Mouse (Mus musculus): Measurements from ENCODE around the gene Lingo1. TPM values are rescaled to one million over a fixed set of nuclear protein-coding genes. Genes with fewer than 3 reads are reported as not detected.

Gene Lingo1
- polyA plus RNA-seq, 1 experiment from 2014 or later = 6.7 TPM

DNA sequence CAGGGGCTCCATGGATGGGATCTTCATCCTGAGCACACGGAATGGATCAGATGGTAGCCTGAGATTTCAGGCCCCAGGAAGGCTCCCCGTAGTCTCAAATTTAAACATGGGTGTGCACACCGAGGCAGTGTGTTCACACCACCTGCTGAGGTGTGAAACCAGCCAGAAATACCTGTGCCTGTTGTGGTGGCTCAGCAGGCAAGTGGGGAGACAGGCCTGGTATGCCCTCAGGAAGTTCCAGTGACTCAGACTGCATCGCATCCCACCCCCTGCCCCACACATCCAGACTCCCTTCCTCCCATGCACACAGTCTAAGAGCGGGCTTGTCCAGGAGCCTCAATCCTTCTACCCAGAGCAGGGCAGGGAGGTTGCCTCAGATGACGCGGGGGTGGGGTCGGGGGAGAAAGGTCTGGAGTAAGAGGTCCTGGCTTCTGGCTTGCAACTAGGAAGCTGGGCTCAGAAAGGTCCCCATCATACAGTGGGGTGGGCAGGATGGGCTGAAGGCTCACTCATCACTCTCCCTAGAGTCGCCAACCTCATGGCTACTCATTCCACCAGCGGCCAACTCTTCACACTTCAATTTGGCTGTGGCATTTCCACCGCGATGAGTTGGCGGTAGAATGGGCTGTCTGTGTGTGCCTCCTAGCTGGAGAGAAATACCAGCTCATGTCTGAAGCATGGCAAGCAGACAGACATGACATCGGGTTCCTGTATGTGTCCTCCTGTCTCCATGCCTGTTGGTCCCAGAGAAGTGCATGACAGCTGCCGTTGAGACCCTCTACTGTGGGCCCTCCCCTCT, 149.8 kb downstream of the Lingo1 start:
- 90% methylated on average over 15 of the region's 15 CpGs for WGBS
- no peak overlapping the region for H3K4me2 ChIP-seq (replicated peaks; ENCODE audit: low read depth, low read length)
- DNase-seq (ENCODE audit: low spot score) (no peak), ATAC-seq (ENCODE audit: low FRiP score) (no peak)
- H3K4me1 ChIP-seq (replicated peaks; ENCODE audit: control insufficient read depth, insufficient read depth, low read length) = no peaks in the 10 kb centered on the region
- H3K36me3 ChIP-seq (ENCODE audit: control insufficient read depth, insufficient read depth, low read length) = no peaks in the 10 kb centered on the region
- no peaks in the 10 kb centered on the region for H3K9me3 ChIP-seq (ENCODE audit: control insufficient read depth, low read length)
- H3K27me3 ChIP-seq (ENCODE audit: control insufficient read depth, insufficient read depth, low read length) = no peaks in the 10 kb centered on the region
- H3K4me3 ChIP-seq (ENCODE audit: low read depth, low read length) = no peak overlapping the region
- no peak overlapping the region for H3K9ac ChIP-seq (ENCODE audit: low read depth, low read length)
- no peak overlapping the region for H3K27ac ChIP-seq (ENCODE audit: low read depth, low read length)

DNA sequence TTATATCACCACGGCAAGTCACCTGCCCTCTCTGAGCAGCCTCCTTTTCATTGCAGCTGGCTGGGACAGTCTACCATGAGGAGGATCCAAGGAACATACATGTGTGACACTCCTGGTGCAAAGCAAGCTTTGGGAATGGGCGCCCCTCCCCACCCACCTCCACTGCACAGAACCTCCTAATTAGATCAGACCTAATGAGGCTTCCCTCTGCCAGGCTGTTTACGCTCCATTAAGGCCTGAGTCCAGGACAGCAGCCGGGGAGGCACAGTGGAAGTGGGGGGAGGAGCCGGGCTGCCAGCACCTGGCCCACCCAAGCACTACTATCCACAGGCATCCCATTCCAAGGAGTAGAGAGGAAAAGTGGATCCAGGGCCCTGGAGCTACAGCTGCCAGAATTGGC, 152.8 kb downstream of the Lingo1 start:
- Histone ChIP-seq H3K4me2 (replicated peaks; ENCODE audit: low read depth, low read length) (no peak overlapping the region), H3K27me3 (ENCODE audit: control insufficient read depth, insufficient read depth, low read length) (no peaks in the 10 kb centered on the region), H3K9ac (ENCODE audit: low read depth, low read length) (no peak overlapping the region), H3K4me3 (ENCODE audit: low read depth, low read length) (no peak overlapping the region), H3K36me3 (ENCODE audit: control insufficient read depth, insufficient read depth, low read length) (no peaks in the 10 kb centered on the region), H3K27ac (ENCODE audit: low read depth, low read length) (no peak overlapping the region), H3K4me1 (replicated peaks; ENCODE audit: control insufficient read depth, insufficient read depth, low read length) (no peaks in the 10 kb centered on the region), H3K9me3 (ENCODE audit: control insufficient read depth, low read length) (no peaks in the 10 kb centered on the region)
- 53% methylated on average over 5 of the region's 5 CpGs for WGBS
- ATAC-seq (ENCODE audit: low FRiP score) = peak; percentile 53
- no peak for DNase-seq (ENCODE audit: low spot score)

DNA sequence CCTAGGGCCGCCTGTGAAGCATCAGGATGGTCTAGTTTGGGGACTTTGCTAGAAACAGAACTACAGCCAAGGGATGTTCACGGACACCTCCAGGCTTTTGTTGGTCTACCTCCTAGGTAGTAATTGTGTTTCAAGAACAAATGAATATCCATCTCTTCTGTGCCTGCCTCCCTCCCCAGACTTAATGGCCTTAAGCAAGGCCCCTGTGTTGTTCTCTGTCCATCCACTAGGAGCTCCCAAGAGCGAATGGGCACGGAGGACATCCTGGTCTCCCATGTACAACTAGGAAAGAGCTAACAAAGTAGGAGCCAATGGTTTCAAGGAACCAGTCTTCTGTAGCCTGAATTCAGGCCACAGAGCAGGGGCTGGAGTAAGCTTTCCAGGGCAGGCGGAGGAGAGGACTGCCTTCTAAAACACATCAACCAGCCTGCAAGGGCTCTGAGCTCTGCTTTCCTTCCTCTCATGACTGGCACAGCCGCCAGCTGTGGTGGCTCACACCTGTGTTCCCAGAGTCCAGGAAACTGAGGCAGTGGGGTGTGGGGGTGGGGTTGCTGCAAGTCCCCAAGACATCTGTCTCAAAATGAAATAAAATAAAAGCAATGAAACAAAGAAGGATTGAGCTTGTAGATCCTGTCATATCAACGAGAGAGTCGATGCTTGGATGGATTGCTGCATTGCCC, 157.9 kb downstream of the Lingo1 start:
- Histone ChIP-seq H3K9me3 (ENCODE audit: control insufficient read depth, low read length) (no peaks in the 10 kb centered on the region), H3K4me3 (ENCODE audit: low read depth, low read length) (no peak overlapping the region), H3K4me2 (replicated peaks; ENCODE audit: low read depth, low read length) (no peak overlapping the region), H3K27me3 (ENCODE audit: control insufficient read depth, insufficient read depth, low read length) (peaks cover 27% of the 10 kb centered on the region), H3K9ac (ENCODE audit: low read depth, low read length) (no peak overlapping the region), H3K27ac (ENCODE audit: low read depth, low read length) (no peak overlapping the region), H3K4me1 (replicated peaks; ENCODE audit: control insufficient read depth, insufficient read depth, low read length) (no peaks in the 10 kb centered on the region; the same call in 1 of the 2 replicates), H3K36me3 (ENCODE audit: control insufficient read depth, insufficient read depth, low read length) (no peaks in the 10 kb centered on the region)
- ATAC-seq (ENCODE audit: low FRiP score) (no peak), DNase-seq (ENCODE audit: low spot score) (peak; percentile 57)
- WGBS = 56% methylated on average over 8 of the region's 8 CpGs

DNA sequence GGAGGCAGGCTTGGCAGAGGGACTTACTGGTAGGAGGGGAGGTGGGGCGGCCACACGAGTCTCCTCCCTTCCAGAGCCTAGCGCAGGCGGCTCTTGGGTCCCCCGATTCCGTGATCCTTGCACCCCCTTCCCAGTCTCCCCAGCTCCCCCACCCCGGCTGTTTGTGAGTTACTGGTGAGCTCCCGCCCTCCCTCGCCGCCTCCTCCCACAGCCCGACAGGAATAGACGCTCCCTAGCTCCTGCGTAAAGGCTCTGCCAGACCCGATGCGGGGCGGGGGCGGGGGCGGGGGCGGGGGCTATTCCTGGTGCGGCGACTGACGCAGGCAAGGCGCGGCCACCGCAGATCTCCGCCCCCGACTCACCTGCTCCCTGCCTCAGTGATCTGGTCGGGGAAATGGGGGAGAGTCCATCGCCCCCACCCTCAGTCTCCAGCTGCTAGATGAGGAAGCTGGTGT, 158.8 kb downstream of the Lingo1 start:
- DNase-seq (ENCODE audit: low spot score) (no peak), ATAC-seq (ENCODE audit: low FRiP score) (no peak)
- Histone ChIP-seq H3K36me3 (ENCODE audit: control insufficient read depth, insufficient read depth, low read length) (no peaks in the 10 kb centered on the region), H3K9ac (ENCODE audit: low read depth, low read length) (no peak overlapping the region), H3K27me3 (ENCODE audit: control insufficient read depth, insufficient read depth, low read length) (peaks cover 27% of the 10 kb centered on the region), H3K4me3 (ENCODE audit: low read depth, low read length) (no peak overlapping the region), H3K4me1 (replicated peaks; ENCODE audit: control insufficient read depth, insufficient read depth, low read length) (no peaks in the 10 kb centered on the region; the same call in 1 of the 2 replicates), H3K4me2 (replicated peaks; ENCODE audit: low read depth, low read length) (0 out of 2 replicates have a peak overlapping the region, but pooled peaks have one; percentile 14), H3K9me3 (ENCODE audit: control insufficient read depth, low read length) (no peaks in the 10 kb centered on the region), H3K27ac (ENCODE audit: low read depth, low read length) (no peak overlapping the region)
- under 1% methylated on average over 16 of the region's 29 CpGs for whole genome bisulfite sequencing

DNA sequence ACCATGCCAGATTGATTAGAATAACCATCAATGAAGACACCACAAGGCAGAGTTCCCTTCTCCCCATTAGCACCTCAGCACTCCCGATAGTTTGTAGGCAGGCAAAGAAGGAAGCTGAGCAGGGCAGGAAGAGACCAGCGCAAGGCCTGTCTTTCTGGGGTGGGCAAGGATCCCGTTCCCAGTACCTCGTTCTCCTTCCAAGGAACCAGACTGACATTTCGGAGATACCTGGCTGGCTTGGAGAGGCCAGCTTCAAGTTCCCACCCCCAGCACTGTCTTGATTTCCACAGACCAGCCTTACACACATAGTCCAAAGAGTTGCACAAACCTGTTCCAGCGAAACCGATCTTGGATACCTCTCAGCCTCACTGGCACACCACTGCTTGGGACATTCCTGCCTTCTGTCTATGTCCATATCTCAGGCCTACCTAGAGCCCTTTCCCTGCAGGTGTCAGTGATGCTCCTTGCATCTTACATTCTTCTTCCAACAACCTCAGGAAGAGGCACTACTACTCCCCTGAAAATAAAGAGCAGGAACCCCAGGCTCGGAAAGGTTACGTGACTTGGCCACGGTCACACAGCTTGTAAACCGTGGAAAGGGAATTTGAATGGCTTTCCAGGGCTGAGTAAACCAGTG, 159.4 kb downstream of the Lingo1 start:
- Histone ChIP-seq H3K27me3 (ENCODE audit: control insufficient read depth, insufficient read depth, low read length) (peaks cover 27% of the 10 kb centered on the region), H3K4me3 (ENCODE audit: low read depth, low read length) (no peak overlapping the region), H3K9me3 (ENCODE audit: control insufficient read depth, low read length) (no peaks in the 10 kb centered on the region), H3K9ac (ENCODE audit: low read depth, low read length) (no peak overlapping the region), H3K4me2 (replicated peaks; ENCODE audit: low read depth, low read length) (no peak overlapping the region), H3K4me1 (replicated peaks; ENCODE audit: control insufficient read depth, insufficient read depth, low read length) (no peaks in the 10 kb centered on the region; the same call in 1 of the 2 replicates), H3K36me3 (ENCODE audit: control insufficient read depth, insufficient read depth, low read length) (no peaks in the 10 kb centered on the region), H3K27ac (ENCODE audit: low read depth, low read length) (no peak overlapping the region)
- no peak for DNase-seq (ENCODE audit: low spot score)
- no peak for ATAC-seq (ENCODE audit: low FRiP score)
- 49% methylated on average over 11 of the region's 11 CpGs for WGBS

DNA sequence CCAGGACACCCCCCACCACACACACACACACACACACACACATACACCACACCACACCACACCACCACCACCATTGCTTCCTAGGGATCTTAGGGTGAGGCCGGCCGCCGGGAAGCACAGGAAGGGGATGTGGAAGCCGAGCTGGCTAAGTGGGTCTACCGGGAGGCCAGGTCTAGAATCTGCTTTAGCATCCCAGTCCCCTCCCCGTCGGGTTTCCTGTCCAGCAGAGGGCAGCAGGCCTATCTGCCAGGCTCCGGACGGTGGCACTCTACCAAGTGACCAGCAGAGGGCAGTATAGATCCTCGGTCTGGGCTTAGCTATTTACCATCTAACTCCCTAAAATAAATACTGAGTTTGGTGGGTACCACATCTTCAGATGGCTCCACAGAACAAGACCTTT, 160.1 kb downstream of the Lingo1 start:
- 0% methylated on average over 10 of the region's 10 CpGs for WGBS
- ATAC-seq (ENCODE audit: low FRiP score) (peak; percentile 52), DNase-seq (ENCODE audit: low spot score) (peak; percentile 95)
- Histone ChIP-seq H3K4me3 (ENCODE audit: low read depth, low read length) (peak overlapping the region; percentile 73), H3K4me1 (replicated peaks; ENCODE audit: control insufficient read depth, insufficient read depth, low read length) (no peaks in the 10 kb centered on the region; the same call in 1 of the 2 replicates), H3K27ac (ENCODE audit: low read depth, low read length) (peak overlapping the region; percentile 73; the same call in 1 of the 2 replicates), H3K36me3 (ENCODE audit: control insufficient read depth, insufficient read depth, low read length) (no peaks in the 10 kb centered on the region), H3K27me3 (ENCODE audit: control insufficient read depth, insufficient read depth, low read length) (peaks cover 27% of the 10 kb centered on the region), H3K4me2 (replicated peaks; ENCODE audit: low read depth, low read length) (peak overlapping the region; percentile 97), H3K9ac (ENCODE audit: low read depth, low read length) (no peak overlapping the region), H3K9me3 (ENCODE audit: control insufficient read depth, low read length) (no peaks in the 10 kb centered on the region)

DNA sequence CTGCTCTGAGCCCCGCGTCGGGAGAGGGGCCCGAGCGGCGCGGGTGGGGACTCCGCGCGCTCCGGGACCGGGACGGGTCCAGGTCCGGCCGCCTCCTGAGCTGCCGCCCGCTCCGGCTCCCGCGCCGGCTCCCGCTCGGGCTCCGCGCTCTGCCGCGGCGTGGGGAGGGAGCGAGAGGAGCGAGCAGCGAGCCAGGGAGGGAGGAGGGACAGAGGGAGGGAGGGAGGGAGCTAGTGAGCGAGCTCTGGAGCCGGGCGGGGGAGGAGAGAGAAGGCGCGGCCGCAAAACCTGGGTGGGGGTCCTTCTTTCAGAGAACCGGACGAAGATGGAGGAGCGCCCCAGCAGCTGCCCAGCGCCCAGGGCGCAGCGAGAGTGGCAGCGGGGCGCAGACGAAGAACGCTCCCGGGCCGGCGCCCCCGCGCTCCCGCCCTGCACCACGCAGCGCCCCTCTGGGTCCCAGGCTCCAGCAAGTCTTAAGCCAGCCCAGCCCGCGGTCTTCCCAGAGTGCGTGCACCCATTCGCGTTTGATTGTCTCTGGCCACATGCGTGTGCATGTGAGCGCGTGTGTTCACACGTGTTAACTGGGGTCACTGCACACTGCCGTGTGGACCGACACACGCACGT, 160.7 kb downstream of the Lingo1 start:
- peak overlapping the region; percentile 73 for H3K4me3 ChIP-seq (ENCODE audit: low read depth, low read length)
- H3K9me3 ChIP-seq (ENCODE audit: control insufficient read depth, low read length) = no peaks in the 10 kb centered on the region
- ATAC-seq (ENCODE audit: low FRiP score) (peak; percentile 72), DNase-seq (ENCODE audit: low spot score) (peak; percentile 78)
- peaks cover 27% of the 10 kb centered on the region for H3K27me3 ChIP-seq (ENCODE audit: control insufficient read depth, insufficient read depth, low read length)
- H3K9ac ChIP-seq (ENCODE audit: low read depth, low read length) = peak overlapping the region; percentile 76
- no peaks in the 10 kb centered on the region; the same call in 1 of the 2 replicates for H3K4me1 ChIP-seq (replicated peaks; ENCODE audit: control insufficient read depth, insufficient read depth, low read length)
- WGBS = under 1% methylated on average over 45 of the region's 68 CpGs
- H3K27ac ChIP-seq (ENCODE audit: low read depth, low read length) = peak overlapping the region; percentile 73
- peak overlapping the region; percentile 97 for H3K4me2 ChIP-seq (replicated peaks; ENCODE audit: low read depth, low read length)
- H3K36me3 ChIP-seq (ENCODE audit: control insufficient read depth, insufficient read depth, low read length) = no peaks in the 10 kb centered on the region

DNA sequence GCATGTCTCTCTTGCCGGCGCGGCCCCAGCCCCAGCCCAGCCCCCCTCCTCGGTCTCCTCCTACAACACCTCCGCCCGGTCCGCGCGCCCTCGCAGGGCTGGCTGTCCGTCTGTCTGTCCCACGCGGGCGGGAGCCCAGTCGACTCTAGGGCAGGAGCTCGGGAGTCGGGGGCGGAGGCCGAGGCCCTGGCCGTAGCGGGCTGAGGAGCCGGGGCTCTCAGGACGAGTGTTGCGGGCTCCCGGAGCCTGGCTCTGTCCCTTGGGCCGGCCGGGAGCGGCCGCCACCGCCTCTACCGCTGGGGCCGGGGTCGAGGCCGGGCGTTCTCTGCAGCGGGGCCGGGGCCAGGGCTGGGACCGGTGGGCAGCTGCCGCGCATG, 161.2 kb downstream of the Lingo1 start:
- no peaks in the 10 kb centered on the region; the same call in 1 of the 2 replicates for H3K4me1 ChIP-seq (replicated peaks; ENCODE audit: control insufficient read depth, insufficient read depth, low read length)
- WGBS = 0% methylated on average over 26 of the region's 40 CpGs
- DNase-seq (ENCODE audit: low spot score) = no peak
- H3K9ac ChIP-seq (ENCODE audit: low read depth, low read length) = peak overlapping the region; percentile 76
- peak; percentile 58 for ATAC-seq (ENCODE audit: low FRiP score)
- H3K9me3 ChIP-seq (ENCODE audit: control insufficient read depth, low read length) = no peaks in the 10 kb centered on the region
- H3K4me3 ChIP-seq (ENCODE audit: low read depth, low read length) = peak overlapping the region; percentile 73
- peaks cover 27% of the 10 kb centered on the region for H3K27me3 ChIP-seq (ENCODE audit: control insufficient read depth, insufficient read depth, low read length)
- H3K27ac ChIP-seq (ENCODE audit: low read depth, low read length) = peak overlapping the region; percentile 73
- H3K4me2 ChIP-seq (replicated peaks; ENCODE audit: low read depth, low read length) = peak overlapping the region; percentile 97
- no peaks in the 10 kb centered on the region for H3K36me3 ChIP-seq (ENCODE audit: control insufficient read depth, insufficient read depth, low read length)

Data from hindbrain, embryonic 11.5 days (tissue).